Mouse (Mus musculus): Measurements from ENCODE around the gene Adcyap1r1.

Adcyap1r1 gene

DNA sequence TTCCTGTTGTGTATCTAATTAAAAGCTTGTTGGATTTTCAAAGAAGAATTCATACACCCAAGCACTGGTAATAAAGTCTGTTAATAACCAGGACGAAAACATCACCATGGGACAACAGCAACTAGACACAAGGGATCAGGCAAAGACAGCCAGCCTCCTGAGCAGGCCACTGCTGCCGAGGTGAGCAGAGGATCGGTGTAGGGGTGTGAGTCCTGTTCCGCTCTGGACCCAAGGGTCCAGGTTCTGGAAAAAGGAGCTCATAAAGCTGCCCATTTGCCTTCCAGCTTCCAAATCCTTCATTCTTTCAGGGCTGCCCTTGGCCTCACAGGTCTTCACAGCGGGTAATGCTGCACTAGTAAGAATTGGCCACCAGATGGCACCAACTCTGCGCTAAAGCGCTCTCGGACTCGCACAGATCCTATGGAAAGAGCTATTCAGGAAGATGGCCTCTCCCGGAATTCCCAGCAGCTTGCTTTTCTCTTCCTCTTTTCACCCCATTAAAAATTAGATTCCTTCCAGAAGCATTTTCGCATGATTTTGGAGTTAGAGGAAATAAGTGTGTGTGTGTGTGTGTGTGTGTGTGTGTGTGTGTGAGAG is 67.9 kb downstream of the Adcyap1r1 start:
- POLR2A ChIA-PET: interaction anchor here in 3 of 4 experiments (0.7 to 1.1 kb wide), 5 partner anchors 17 to 454 kb away, joined by 3 to 6 read pairs (median 4); no protein-coding TSS in a partner anchor
- CTCF ChIA-PET: interaction anchor here (0.5 to 3.5 kb wide), 151 partner anchors 9 to 1824 kb away, joined by 3 to 49 read pairs (median 4); partner anchors contain the start of genes Adcyap1r1 (in 1 of the 4) and Neurod6 (in 1 of the 4)

DNA sequence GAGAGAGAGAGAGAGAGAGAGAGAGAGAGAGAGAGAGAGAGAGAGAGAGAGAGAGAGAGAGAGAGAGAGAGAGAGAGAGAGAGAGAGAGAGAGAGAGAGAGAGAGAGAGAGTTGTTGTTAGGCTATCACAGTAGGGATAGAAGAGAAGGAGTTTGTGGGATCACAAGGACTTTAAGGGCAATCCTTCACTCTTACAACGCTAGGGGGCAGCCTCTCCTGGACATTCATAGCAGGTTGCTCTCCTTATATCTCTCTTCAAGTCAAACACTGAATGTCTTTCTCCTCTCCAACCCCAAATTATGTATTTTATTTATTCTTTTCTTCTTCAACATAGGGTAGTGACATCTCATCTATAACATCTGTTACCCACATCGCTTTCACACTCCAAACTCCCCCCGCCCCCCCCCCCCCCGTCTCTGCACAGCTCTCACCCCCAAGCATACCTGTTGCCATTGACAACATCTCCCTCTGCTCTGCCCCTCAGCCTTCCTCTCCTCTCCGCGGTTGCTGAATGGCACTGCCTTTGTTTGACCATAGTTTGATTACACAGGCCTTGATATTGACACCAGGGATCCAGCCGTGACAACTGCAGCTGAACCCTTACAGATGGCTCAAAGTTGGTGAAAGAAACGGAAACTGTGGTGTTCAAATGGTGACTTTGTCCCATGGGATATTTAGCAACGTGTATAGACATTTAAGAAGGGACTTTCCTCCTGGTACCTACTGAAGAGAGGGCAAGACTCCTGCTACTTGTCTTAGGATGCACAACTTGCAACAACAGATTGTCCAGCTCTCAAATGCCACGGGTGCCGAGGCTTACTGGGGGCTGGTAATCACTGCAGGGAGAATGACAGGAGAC is 68.7 kb downstream of the Adcyap1r1 start:
- CTCF ChIA-PET: interaction anchor here (0.5 to 3.5 kb wide), 125 partner anchors 8 to 1825 kb away, joined by 3 to 49 read pairs (median 4); partner anchors contain the start of genes Adcyap1r1 (in 1 of the 4) and Neurod6 (in 1 of the 4)
- POLR2A ChIA-PET: interaction anchor here in 2 of 4 experiments (0.7 to 1.0 kb wide), 2 partner anchors 197 to 431 kb away, joined by 3 to 6 read pairs; no protein-coding TSS in a partner anchor

DNA sequence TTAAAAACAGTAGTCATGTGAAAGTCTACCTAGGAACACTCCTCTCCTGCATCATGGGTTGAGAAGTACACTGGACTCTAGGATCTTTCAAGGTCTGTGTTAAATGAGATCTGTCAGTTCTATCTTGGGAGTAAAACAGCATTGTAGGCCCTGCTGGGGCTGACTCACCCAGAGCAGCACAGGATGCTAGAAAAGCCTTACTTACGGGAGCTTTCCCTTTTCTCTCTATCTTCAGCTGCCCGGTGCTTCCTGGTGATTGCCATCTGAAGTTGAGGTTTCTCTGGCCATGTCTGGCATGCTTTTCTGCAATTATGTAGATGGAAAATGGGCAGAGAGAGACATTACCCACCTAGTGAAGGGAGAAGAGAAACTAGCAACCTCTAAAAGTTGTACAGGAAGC is 84.7 kb downstream of the Adcyap1r1 start:
- CTCF ChIA-PET: interaction anchor here in 1 of 4 experiments (0.6 kb wide), 1 partner anchor 245 kb away, joined by 6 read pairs; no protein-coding TSS in a partner anchor
- POLR2A ChIA-PET: interaction anchor here in 1 of 4 experiments (0.6 kb wide), 1 partner anchor 17 kb away, joined by 4 read pairs; no protein-coding TSS in a partner anchor

DNA sequence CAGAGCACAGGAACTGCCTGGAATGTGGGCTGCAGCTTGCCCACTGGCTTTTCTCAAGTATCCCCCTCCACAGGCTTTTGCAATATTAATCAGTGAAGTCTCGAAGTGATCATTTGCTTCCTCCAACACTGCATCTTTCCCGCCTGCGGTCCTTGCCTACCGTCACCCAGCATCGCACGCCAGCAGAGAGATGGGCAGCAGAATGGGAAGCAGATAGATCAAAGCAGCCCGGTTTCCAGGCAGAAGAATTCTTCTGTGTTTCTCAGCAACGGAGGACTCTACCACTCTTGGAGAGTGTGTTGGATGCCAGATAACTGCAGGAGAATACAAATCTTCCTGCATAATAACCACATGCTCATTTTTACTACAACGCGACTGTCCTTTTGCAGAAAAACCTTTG is 87.4 kb downstream of the Adcyap1r1 start:
- POLR2A ChIA-PET: no interaction called here
- CTCF ChIA-PET: interaction anchor here in 1 of 4 experiments (0.6 kb wide), 1 partner anchor 242 kb away, joined by 5 read pairs; no protein-coding TSS in a partner anchor

DNA sequence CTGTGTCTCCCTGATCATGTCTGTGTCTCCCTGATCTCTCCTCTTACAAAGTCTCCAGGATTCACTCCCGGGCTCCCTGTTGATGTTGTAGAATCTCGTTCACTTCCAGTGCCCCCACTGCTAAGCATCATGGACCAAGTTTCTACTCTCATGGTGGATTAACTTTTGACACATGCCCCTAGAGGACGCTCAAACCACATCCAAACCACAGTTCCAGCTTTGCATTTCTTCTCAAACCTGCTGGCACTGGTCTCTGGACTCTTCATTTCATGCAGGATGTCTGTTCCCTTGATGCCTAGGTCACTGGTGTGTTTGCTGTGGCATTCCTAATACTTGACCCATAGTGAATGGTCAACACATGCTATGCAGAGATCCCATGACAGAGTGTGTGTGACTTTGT is 90.6 kb downstream of the Adcyap1r1 start:
- ChIA-PET POLR2A (no interaction called here), CTCF (interaction anchor here in 2 of 4 experiments (0.6 to 1.8 kb wide), 3 partner anchors 22 to 431 kb away, joined by 4 to 6 read pairs (median 6); no protein-coding TSS in a partner anchor)

DNA sequence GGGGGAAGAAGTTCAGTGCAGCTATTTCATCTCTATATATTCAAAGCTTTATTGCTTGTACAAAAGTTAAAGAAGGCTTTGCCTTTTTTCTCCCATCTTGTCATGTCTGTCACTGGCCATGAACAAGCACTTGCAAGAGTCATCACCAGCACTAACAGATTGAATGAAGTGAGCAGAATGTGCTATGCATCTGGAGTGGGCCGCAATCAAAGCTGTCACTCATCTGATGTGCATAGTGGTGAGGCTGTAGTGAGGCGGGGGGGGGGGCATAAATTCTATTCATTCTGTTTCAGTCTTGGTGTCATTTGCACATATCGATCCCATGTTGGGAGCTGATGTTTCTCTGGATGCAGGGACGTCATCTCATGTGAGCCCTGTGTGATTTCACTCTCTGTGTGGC is 91.6 kb downstream of the Adcyap1r1 start:
- CTCF ChIA-PET: interaction anchor here in 1 of 4 experiments (0.5 kb wide), 1 partner anchor 1146 kb away, joined by 6 read pairs; no protein-coding TSS in a partner anchor
- POLR2A ChIA-PET: interaction anchor here in 1 of 4 experiments (0.5 kb wide), 1 partner anchor 1011 kb away, joined by 3 read pairs; no protein-coding TSS in a partner anchor

DNA sequence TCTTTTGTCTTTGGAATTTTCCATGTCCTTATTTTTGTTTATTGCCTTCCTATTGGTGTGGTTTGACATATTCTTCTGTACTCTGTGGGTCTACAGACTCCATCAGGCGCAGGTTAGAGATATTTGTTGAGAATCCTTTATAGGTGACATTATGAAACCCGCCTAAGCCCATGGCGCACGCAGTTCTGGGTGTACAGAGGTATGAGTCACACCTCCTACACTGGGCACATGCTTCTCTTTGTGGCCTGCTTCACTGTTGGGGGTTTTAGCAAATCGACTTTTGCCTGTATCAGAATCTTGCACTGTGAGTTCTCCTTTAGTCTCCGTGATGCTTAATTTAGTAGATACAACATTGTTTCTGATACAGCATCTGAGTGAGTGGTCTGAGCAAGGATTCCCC is 97.4 kb downstream of the Adcyap1r1 start:
- POLR2A ChIA-PET: no interaction called here
- CTCF ChIA-PET: no interaction called here

DNA sequence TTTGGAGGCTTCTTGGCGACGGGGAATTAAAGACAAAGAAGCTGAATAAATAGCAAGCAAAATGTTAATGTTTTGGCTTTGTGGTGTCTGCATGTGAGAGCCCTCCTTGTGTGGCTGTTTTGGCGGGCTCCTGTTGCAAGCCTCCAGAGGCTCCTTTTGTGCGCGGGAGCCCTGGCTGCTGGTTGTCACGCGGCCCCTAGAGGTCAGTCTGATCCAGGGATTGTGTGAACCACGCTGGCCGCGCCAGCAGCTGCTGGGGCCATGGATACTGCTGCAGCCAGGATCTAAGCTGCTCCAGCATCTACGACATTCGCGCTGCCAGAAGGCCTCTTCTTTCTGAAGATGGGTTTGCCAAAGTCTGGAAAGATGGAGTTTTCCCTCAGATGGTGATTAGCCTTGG is 99.1 kb downstream of the Adcyap1r1 start:
- ChIA-PET POLR2A (no interaction called here), CTCF (interaction anchor here in 2 of 4 experiments (0.6 to 1.9 kb wide), 11 partner anchors 28 to 498 kb away, joined by 3 to 8 read pairs (median 5); no protein-coding TSS in a partner anchor)

Data from embryonic stem cell, embryonic (primary cell).